Mouse (Mus musculus): Measurements from ENCODE around the gene Slc30a5.

GRCm38 (mm10) chr13:100777491-100777890 lies 55.7 kb downstream of the Slc30a5 start:
- TF ChIP-seq POLR2A (IDR thresholded peaks at IDR 0.05; ENCODE audit: low read depth, low read length) (no peak), CTCF (IDR thresholded peaks at IDR 0.05; ENCODE audit: borderline replicate concordance, insufficient read depth, low read length) (no peak)
